Mouse (Mus musculus): Measurements from ENCODE around the gene R3hcc1l. TPM values are rescaled to one million over a fixed set of nuclear protein-coding genes. Genes with fewer than 3 reads are reported as not detected.

R3hcc1l gene
- polyA plus RNA-seq, 1 experiment from 2014 or later = 22.5 TPM

DNA sequence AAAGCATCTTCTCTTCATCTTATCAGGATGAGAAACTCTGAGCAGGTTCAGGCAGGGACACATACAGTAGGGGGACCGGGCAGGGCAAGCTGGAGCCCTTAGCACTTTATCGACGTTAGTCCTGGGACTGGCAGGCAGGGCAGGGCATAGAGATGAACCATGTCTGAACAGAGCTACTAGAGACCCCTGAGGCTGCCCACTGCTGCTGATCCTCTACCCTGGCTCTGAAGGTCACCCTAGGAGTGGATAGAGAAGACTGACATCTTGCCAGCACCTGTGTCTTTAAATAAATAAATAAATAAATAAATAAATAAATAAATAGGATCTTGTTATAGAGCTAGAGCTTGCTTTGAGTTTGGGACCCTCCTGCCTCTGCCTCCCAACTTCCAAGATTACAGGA lies 91.2 kb downstream of the R3hcc1l start:
- Histone ChIP-seq H3K9me3 (ENCODE audit: low read depth, low read length) (no peaks in the 10 kb centered on the region), H3K36me3 (ENCODE audit: insufficient read depth) (no peaks in the 10 kb centered on the region), H3K4me1 (ENCODE audit: insufficient read depth) (no peaks in the 10 kb centered on the region), H3K27me3 (ENCODE audit: insufficient read depth, low read length) (peaks cover 5% of the 10 kb centered on the region; the same call in 1 of the 2 replicates), H3K9ac (no peak overlapping the region), H3K4me3 (ENCODE audit: low read depth, low read length) (no peak overlapping the region), H3K27ac (ENCODE audit: low read depth) (no peak overlapping the region), H3K4me2 (no peak overlapping the region)
- ATAC-seq (ENCODE audit: insufficient read depth) = no peak
- no peak for DNase-seq
- WGBS = 88% methylated on average over 3 of the region's 3 CpGs
- TF ChIP-seq CTCF (IDR thresholded peaks at IDR 0.05; ENCODE audit: low read depth) = no peak

DNA sequence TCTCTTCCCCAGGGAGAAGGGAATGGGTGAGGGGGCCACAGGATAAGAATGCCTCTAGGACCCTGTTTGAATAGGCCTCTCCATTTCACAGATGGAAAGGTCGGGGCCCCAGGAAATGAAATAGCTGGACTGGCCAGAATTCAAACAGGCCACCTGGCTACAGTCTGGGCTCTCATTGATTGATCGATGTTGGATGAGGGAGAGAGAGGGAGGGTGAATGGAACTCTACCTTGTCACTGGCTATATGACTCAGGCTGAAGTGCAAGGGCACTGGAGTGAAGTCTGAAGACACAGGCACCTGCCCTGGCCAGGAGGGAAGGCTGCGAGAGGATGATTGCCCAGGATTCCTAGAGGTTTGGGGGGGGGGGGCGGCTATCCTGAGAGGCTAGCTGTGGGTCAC lies 93.2 kb downstream of the R3hcc1l start:
- Histone ChIP-seq H3K4me1 (ENCODE audit: insufficient read depth) (no peaks in the 10 kb centered on the region), H3K9ac (no peak overlapping the region), H3K36me3 (ENCODE audit: insufficient read depth) (no peaks in the 10 kb centered on the region), H3K27ac (ENCODE audit: low read depth) (no peak overlapping the region), H3K4me2 (no peak overlapping the region), H3K4me3 (ENCODE audit: low read depth, low read length) (no peak overlapping the region), H3K9me3 (ENCODE audit: low read depth, low read length) (no peaks in the 10 kb centered on the region), H3K27me3 (ENCODE audit: insufficient read depth, low read length) (peaks cover 5% of the 10 kb centered on the region; the same call in 1 of the 2 replicates)
- TF ChIP-seq CTCF (IDR thresholded peaks at IDR 0.05; ENCODE audit: low read depth) = no peak
- ATAC-seq (ENCODE audit: insufficient read depth) = no peak
- DNase-seq = no peak
- 76% methylated on average over 4 of the region's 4 CpGs for WGBS

DNA sequence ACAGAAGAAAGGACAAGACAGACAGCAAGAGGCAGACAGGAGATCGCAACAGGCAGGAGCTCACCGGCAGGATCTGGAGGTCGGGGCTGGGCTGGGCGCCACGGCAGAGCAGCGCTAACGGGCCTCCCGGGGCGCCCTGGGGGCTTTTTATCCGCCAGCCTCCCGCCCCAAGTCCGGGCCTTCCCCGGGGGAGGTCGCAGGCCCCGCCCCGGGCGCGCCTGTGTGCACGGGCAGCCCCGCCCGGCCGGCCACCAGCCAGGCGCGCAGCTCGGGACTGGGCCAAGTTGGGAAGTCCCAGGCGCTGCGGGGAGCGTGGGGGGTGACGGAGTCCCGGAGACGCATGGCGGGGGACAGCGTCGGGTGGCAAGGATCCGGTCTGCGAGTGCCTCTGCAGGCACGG lies 94.1 kb downstream of the R3hcc1l start, which contains the start of gene Loxl4:
Gene Loxl4 (minus strand): TSS at position 160 of the 400 bp plus-strand sequence.
- Histone ChIP-seq H3K4me2 (peak within 1 kb of the TSS; percentile 74), H3K4me3 (ENCODE audit: low read depth, low read length) (peak within 1 kb of the TSS; percentile 39), H3K27me3 (ENCODE audit: insufficient read depth, low read length) (peaks cover 5% of the 10 kb centered on the region; the same call in 1 of the 2 replicates), H3K4me1 (ENCODE audit: insufficient read depth) (no peaks in the 10 kb centered on the region), H3K9ac (peak within 1 kb of the TSS; percentile 34), H3K9me3 (ENCODE audit: low read depth, low read length) (no peaks in the 10 kb centered on the region), H3K27ac (ENCODE audit: low read depth) (no peak within 1 kb of the TSS), H3K36me3 (ENCODE audit: insufficient read depth) (no peaks in the 10 kb centered on the region)
- TF ChIP-seq CTCF (IDR thresholded peaks at IDR 0.05; ENCODE audit: low read depth) = no peak
- 1% methylated on average over 37 of the region's 37 CpGs for WGBS
- ATAC-seq (ENCODE audit: insufficient read depth) (peak; percentile 84; the same call in 1 of the 2 replicates), DNase-seq (peak; percentile 77)

DNA sequence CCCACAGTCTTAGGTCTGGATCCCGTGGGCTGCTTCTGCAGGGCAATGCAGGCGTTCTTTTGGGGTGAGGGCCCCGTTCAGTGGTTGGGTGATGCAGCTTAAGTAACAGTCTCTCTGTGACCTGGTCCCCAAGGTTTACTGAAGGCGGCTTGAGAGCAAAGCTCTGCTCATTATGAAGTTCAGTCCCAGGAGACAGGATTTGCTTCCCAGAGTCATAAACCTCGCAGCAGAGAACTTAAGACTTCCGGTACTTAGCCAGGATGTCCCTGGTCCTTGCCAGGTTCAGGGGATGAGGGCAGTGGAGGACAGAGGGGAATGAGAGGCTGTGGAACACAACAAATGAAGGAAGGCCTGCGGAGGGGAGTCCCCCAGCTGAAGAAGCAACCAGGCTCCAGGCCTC lies 94.6 kb downstream of the R3hcc1l start:
- Histone ChIP-seq H3K9me3 (ENCODE audit: low read depth, low read length) (no peaks in the 10 kb centered on the region), H3K4me3 (ENCODE audit: low read depth, low read length) (peak overlapping the region; percentile 39), H3K27me3 (ENCODE audit: insufficient read depth, low read length) (peaks cover 5% of the 10 kb centered on the region; the same call in 1 of the 2 replicates), H3K9ac (peak overlapping the region; percentile 34), H3K4me2 (peak overlapping the region; percentile 74), H3K27ac (ENCODE audit: low read depth) (no peak overlapping the region), H3K36me3 (ENCODE audit: insufficient read depth) (no peaks in the 10 kb centered on the region), H3K4me1 (ENCODE audit: insufficient read depth) (no peaks in the 10 kb centered on the region)
- DNase-seq (peak; percentile 15), ATAC-seq (ENCODE audit: insufficient read depth) (no peak)
- no peak for TF ChIP-seq CTCF (IDR thresholded peaks at IDR 0.05; ENCODE audit: low read depth)
- 18% methylated on average over 7 of the region's 7 CpGs for WGBS

DNA sequence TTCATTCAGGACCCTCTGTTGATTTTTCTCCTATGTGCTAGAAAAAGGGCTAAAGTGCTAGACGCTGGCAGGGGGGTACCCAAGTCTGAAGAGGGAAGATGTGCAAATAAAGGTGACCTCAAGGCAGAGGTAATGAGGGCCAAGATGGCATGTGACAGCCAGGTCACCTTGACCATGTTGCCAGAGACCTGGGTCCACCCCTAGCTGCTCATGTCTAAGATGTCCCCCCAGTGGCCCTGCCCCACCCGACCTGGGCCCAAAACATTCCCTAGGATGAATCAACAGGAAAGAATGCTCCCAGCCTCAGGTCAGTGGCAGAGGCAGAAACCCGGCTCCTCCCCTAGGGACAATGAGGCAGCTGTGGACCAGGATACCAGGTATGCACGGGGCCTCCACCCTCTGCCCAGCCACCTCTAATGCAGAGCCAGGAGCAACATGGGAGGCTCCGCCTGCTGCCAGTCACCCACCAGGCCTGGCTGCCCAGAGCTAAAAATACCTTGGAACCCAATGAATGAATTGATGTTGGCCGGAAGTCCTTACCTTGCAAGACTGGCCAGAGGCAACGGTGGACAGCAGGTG lies 95.2 kb downstream of the R3hcc1l start:
- DNase-seq (no peak), ATAC-seq (ENCODE audit: insufficient read depth) (no peak)
- Histone ChIP-seq H3K36me3 (ENCODE audit: insufficient read depth) (no peaks in the 10 kb centered on the region), H3K4me2 (no peak overlapping the region), H3K27me3 (ENCODE audit: insufficient read depth, low read length) (peaks cover 5% of the 10 kb centered on the region; the same call in 1 of the 2 replicates), H3K4me1 (ENCODE audit: insufficient read depth) (no peaks in the 10 kb centered on the region), H3K9me3 (ENCODE audit: low read depth, low read length) (no peaks in the 10 kb centered on the region), H3K27ac (ENCODE audit: low read depth) (no peak overlapping the region), H3K9ac (no peak overlapping the region), H3K4me3 (ENCODE audit: low read depth, low read length) (no peak overlapping the region)
- 67% methylated on average over 7 of the region's 7 CpGs for WGBS
- no peak for TF ChIP-seq CTCF (IDR thresholded peaks at IDR 0.05; ENCODE audit: low read depth)

DNA sequence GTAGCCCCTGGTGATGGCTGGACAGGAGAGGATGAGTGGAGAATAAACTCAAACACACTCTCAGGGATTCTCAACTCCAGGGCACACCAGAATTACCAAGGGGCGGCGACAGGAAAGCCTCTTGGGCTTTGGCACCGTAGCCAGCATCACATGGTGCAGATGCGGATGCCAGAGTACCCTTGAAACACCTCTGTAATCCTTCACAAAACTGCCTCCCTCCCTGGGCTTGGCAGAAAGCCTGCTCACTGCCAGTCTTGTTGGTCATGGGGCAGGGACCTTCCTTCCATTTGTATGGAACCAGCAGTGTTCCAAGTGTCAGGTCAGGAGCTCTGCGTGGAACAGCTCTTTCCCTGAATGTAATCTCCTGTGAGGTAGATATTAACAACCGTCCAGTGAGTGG lies 109.5 kb downstream of the R3hcc1l start:
- no peak for DNase-seq
- H3K4me2 ChIP-seq = no peak overlapping the region
- H3K27ac ChIP-seq (ENCODE audit: low read depth) = no peak overlapping the region
- no peaks in the 10 kb centered on the region for H3K36me3 ChIP-seq (ENCODE audit: insufficient read depth)
- H3K4me3 ChIP-seq (ENCODE audit: low read depth, low read length) = no peak overlapping the region
- H3K4me1 ChIP-seq (ENCODE audit: insufficient read depth) = no peaks in the 10 kb centered on the region
- ATAC-seq (ENCODE audit: insufficient read depth) = no peak
- no peaks in the 10 kb centered on the region for H3K27me3 ChIP-seq (ENCODE audit: insufficient read depth, low read length)
- H3K9ac ChIP-seq = no peak overlapping the region
- no peaks in the 10 kb centered on the region for H3K9me3 ChIP-seq (ENCODE audit: low read depth, low read length)
- WGBS = 77% methylated on average over 6 of the region's 6 CpGs
- no peak for TF ChIP-seq CTCF (IDR thresholded peaks at IDR 0.05; ENCODE audit: low read depth)

DNA sequence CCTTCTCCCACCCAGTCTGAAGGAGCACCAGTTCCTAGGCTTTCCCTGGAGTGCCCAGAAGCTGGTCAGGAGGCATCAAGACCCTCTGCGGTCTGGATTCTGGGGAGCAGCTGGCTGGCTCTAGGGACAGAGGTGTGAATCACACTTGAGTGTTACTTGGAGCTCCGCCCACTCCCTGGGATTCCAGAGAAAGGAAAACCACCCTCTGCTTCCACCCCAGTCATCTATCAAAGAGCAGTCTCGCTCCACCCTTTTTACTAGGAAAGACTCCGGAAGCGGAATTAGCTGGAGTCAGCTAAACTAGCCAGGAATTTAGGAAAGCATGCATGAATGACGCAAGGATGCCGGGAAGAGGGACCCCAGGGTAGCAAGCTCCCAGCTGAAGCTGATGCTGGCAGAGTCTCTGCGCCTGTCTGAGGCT lies 113.0 kb downstream of the R3hcc1l start:
- DNase-seq (peak; percentile 75), ATAC-seq (ENCODE audit: insufficient read depth) (peak; percentile 73)
- Histone ChIP-seq H3K9me3 (ENCODE audit: low read depth, low read length) (no peaks in the 10 kb centered on the region), H3K27me3 (ENCODE audit: insufficient read depth, low read length) (no peaks in the 10 kb centered on the region), H3K27ac (ENCODE audit: low read depth) (no peak overlapping the region), H3K4me3 (ENCODE audit: low read depth, low read length) (peak overlapping the region; percentile 11), H3K4me1 (ENCODE audit: insufficient read depth) (no peaks in the 10 kb centered on the region), H3K9ac (no peak overlapping the region), H3K36me3 (ENCODE audit: insufficient read depth) (no peaks in the 10 kb centered on the region), H3K4me2 (peak overlapping the region; percentile 51)
- TF ChIP-seq CTCF (IDR thresholded peaks at IDR 0.05; ENCODE audit: low read depth) = no peak
- WGBS = 3% methylated on average over 8 of the region's 8 CpGs
